Mouse (Mus musculus) CH12.LX (cell line): Measurements from ENCODE around the gene Exoc7. TPM values are rescaled to one million over a fixed set of nuclear protein-coding genes. Genes with fewer than 3 reads are reported as not detected.

Source experiments
- DNase-seq: peaks from one replicate; pipeline ENCODE4 v3.0.0-alpha.2; 2013; ENCODE audit errors: extremely low read depth
- H3K27ac ChIP-seq: 2 replicates; pipeline ENCODE4 v1.5.1; 2012; ENCODE audit warnings: low read depth, mild to moderate bottlenecking, control low read depth, moderate library complexity; ENCODE audit not compliant: insufficient read depth
- H3K27me3 ChIP-seq: replicated peaks from 2 replicates; pipeline ENCODE3; 2012; ENCODE audit warnings: inconsistent platforms
- H3K36me3 ChIP-seq, 2 experiments: replicated peaks in 1 of 2; 2 replicates each; pipeline versions ENCODE3 to v1.6.1; 2012; ENCODE audit warnings: inconsistent platforms in 1 of 2, low read length in 1 of 2, mild to moderate bottlenecking in 1 of 2, mixed read lengths in 1 of 2, moderate library complexity in 1 of 2; ENCODE audit not compliant: control insufficient read depth in 1 of 2, insufficient read depth in 1 of 2
- H3K4me1 ChIP-seq, 2 experiments: 2 replicates each; pipeline ENCODE4 v1.6.1; 2012; ENCODE audit warnings: inconsistent platforms in 1 of 2, moderate library complexity in 1 of 2; ENCODE audit not compliant: insufficient read depth in 2 of 2, control insufficient read depth in 1 of 2
- H3K4me2 ChIP-seq: 2 replicates; pipeline ENCODE4 v1.6.1; 2012; ENCODE audit warnings: low read depth, mild to moderate bottlenecking, control low read depth; ENCODE audit not compliant: poor library complexity, insufficient read depth, severe bottlenecking
- H3K4me3 ChIP-seq, 3 experiments: fragments of 150-350 bp in 1 of 3; sonication (generic) in 1 of 3; replicated peaks in 1 of 3; 2 replicates each; pipeline versions ENCODE3 to v1.5.1; 2011 to 2012; ENCODE audit warnings: low read depth in 2 of 3, low read length in 2 of 3, mild to moderate bottlenecking in 2 of 3, moderate library complexity in 2 of 3, control low read depth in 1 of 3, improper control_type of control experiment in 1 of 3, inconsistent platforms in 1 of 3, mixed read lengths in 1 of 3; ENCODE audit not compliant: poor library complexity in 1 of 3
- H3K79me2 ChIP-seq: replicated peaks from 2 replicates; pipeline ENCODE4 v1.6.1; 2012; ENCODE audit warnings: mild to moderate bottlenecking, moderate library complexity; ENCODE audit not compliant: control insufficient read depth, poor library complexity, insufficient read depth, severe bottlenecking; ENCODE audit errors: extremely low read depth
- H3K9ac ChIP-seq: 2 replicates; pipeline ENCODE4 v1.6.1; 2012; ENCODE audit warnings: low read depth, mild to moderate bottlenecking, control low read depth, moderate library complexity; ENCODE audit not compliant: insufficient read depth
- H3K9me3 ChIP-seq: replicated peaks from 2 replicates; pipeline ENCODE3; 2012; ENCODE audit warnings: low read length, inconsistent platforms, mixed read lengths
- CHD1 ChIP-seq: IDR thresholded peaks from 2 replicates; pipeline ENCODE4 v1.6.1; 2012; ENCODE audit warnings: low read depth, low read length, improper control_type of control experiment, inconsistent platforms
- CHD2 ChIP-seq: IDR thresholded peaks from 2 replicates; pipeline ENCODE4 v1.6.1; 2011; ENCODE audit warnings: low read length, improper control_type of control experiment
- ELF1 ChIP-seq: IDR thresholded peaks from 2 replicates; pipeline ENCODE4 v1.6.1; 2014; ENCODE audit warnings: low read depth, mild to moderate bottlenecking, inconsistent platforms, low read length, improper control_type of control experiment
- ETS1 ChIP-seq: conservative IDR thresholded peaks from 2 replicates; pipeline ENCODE4 v1.6.1; 2012; ENCODE audit warnings: low read depth, mild to moderate bottlenecking, inconsistent platforms, low read length, improper control_type of control experiment, moderate library complexity
- HCFC1 ChIP-seq: IDR thresholded peaks from 2 replicates; pipeline ENCODE4 v1.6.1; 2012; ENCODE audit warnings: low read depth, mild to moderate bottlenecking, inconsistent platforms, low read length, improper control_type of control experiment
- IRF4 ChIP-seq: IDR thresholded peaks from 2 replicates; pipeline ENCODE4 v1.6.1; 2014; ENCODE audit warnings: low read depth, mild to moderate bottlenecking, inconsistent platforms, low read length, improper control_type of control experiment
- KAT2A ChIP-seq: IDR thresholded peaks from 2 replicates; pipeline ENCODE4 v1.6.1; 2012; ENCODE audit warnings: low read length, improper control_type of control experiment, inconsistent platforms; ENCODE audit not compliant: insufficient replicate concordance
- MEF2A ChIP-seq: IDR thresholded peaks from 2 replicates; pipeline ENCODE4 v1.6.1; 2014; ENCODE audit warnings: low read depth, mild to moderate bottlenecking, inconsistent platforms, low read length, improper control_type of control experiment, borderline replicate concordance
- MXI1 ChIP-seq: IDR thresholded peaks from 2 replicates; pipeline ENCODE4 v1.6.1; 2011; ENCODE audit warnings: mild to moderate bottlenecking, low read depth, low read length, improper control_type of control experiment
- MYC ChIP-seq: IDR thresholded peaks from 2 replicates; pipeline ENCODE4 v1.6.1; 2011; ENCODE audit warnings: low read depth, mild to moderate bottlenecking, improper control_type of control experiment, low read length
- PAX5 ChIP-seq: IDR thresholded peaks from 2 replicates; pipeline ENCODE4 v1.6.1; 2012; ENCODE audit warnings: low read length, inconsistent platforms, mixed read lengths
- RAD21 ChIP-seq: IDR thresholded peaks from 2 replicates; pipeline ENCODE4 v1.6.1; 2011; ENCODE audit warnings: low read depth, mild to moderate bottlenecking, low read length, improper control_type of control experiment, moderate library complexity
- SIN3A ChIP-seq: IDR thresholded peaks from 2 replicates; pipeline ENCODE4 v1.6.1; 2012; ENCODE audit warnings: low read length, improper control_type of control experiment, inconsistent platforms
- TCF12 ChIP-seq: IDR thresholded peaks from 2 replicates; pipeline ENCODE4 v1.6.1; 2014; ENCODE audit warnings: low read depth, mild to moderate bottlenecking, inconsistent platforms, low read length, improper control_type of control experiment
- UBTF ChIP-seq: IDR thresholded peaks from 2 replicates; pipeline ENCODE4 v1.6.1; 2012; ENCODE audit warnings: low read depth, mild to moderate bottlenecking, inconsistent platforms, low read length, improper control_type of control experiment, moderate library complexity
- USF2 ChIP-seq: conservative IDR thresholded peaks from 2 replicates; pipeline ENCODE4 v1.6.1; 2011; ENCODE audit warnings: low read depth, low read length, improper control_type of control experiment
- ZKSCAN1 ChIP-seq: IDR thresholded peaks from 2 replicates; pipeline ENCODE4 v1.6.1; 2012; ENCODE audit warnings: low read depth, inconsistent platforms, low read length, improper control_type of control experiment, borderline replicate concordance
- ZNF384 ChIP-seq: IDR thresholded peaks from 2 replicates; pipeline ENCODE4 v1.6.1; 2012; ENCODE audit warnings: low read depth, low read length, improper control_type of control experiment, inconsistent platforms
- dilution Hi-C: fragments of 300-500 bp; cut with MboI; formaldehyde crosslinking; loops from 2 replicates; pipeline ENCODE4 v1.14.3; 2020; ENCODE audit warnings: low sequenced_read_pairs; ENCODE audit not compliant: extremely low pct_unique_long_range_greater_than_20kb, extremely low pct_ligation_motif_present
- in situ Hi-C: fragments of 300-500 bp; cut with MboI; formaldehyde crosslinking; loops from 3 replicates; pipeline ENCODE4 v1.14.3; 2019; ENCODE audit warnings: low sequenced_read_pairs, low pct_ligation_motif_present, low pct_unique_long_range_greater_than_20kb, mixed read lengths
- polyA plus RNA-seq: library from polyadenylated mRNA; unstranded; fragments of >175 nt; gene quantifications from 2 replicates; pipeline ENCODE4 v1.2.1, GENCODE M21; 2012; ENCODE audit warnings: low read depth; ENCODE audit not compliant: insufficient read length
- total RNA-seq, 2 experiments: library from RNA; depleted of rRNA; stranded (reverse); fragments of 300-350 nt in 1 of 2; fragments of >200 nt in 1 of 2; gene quantifications; 2 replicates each; pipeline ENCODE4 v1.2.3; 2012 to 2014

Exoc7 gene
- total and polyA plus RNA-seq, 3 experiments = 32.2 to 51.8 (median 42.1) TPM

GRCm38 (mm10) chr11:116318719-116319659 lies 12.0 kb upstream of the Exoc7 start (continued):
- TF ChIP-seq MYC (peak; percentile 31; the same call in 1 of the 2 replicates), TCF12 (peak; percentile 67; the same call in 1 of the 2 replicates), ETS1 (peak; percentile 31; the same call in 1 of the 2 replicates), ELF1 (peak; percentile 79), IRF4 (peak; percentile 56; the same call in 1 of the 2 replicates)
- TF ChIP-seq, all 38 proteins: peak for 19

GRCm38 (mm10) chr11:116312359-116312758 lies 5.3 kb upstream of the Exoc7 start:
- H3K9ac ChIP-seq = no peak overlapping the region
- no peaks in the 10 kb centered on the region for H3K9me3 ChIP-seq
- peaks cover 11 to 22% of the 10 kb centered on the region in 2 experiments; a peak in 3 of 4 replicates for H3K4me1 ChIP-seq
- dilution Hi-C loops = no loop called here
- H3K27me3 ChIP-seq = no peaks in the 10 kb centered on the region
- in situ Hi-C loops = no loop called here
- no peaks in the 10 kb centered on the region for H3K36me3 ChIP-seq
- DNase-seq = no peak
- no peak overlapping the region for H3K4me3 ChIP-seq
- H3K4me2 ChIP-seq = no peak overlapping the region
- no peaks in the 10 kb centered on the region for H3K79me2 ChIP-seq
- no peak overlapping the region for H3K27ac ChIP-seq
- TF ChIP-seq SIN3A (no peak), USF2 (no peak), IRF4 (no peak), MXI1 (no peak), KAT2A (no peak), ZNF384 (no peak), PAX5 (no peak), CHD2 (no peak), HCFC1 (no peak), MEF2A (no peak), RAD21 (no peak), ZKSCAN1 (no peak), TCF12 (no peak), CHD1 (no peak), UBTF (no peak)
